Mouse (Mus musculus) embryonic facial prominence, embryonic 10.5 days (tissue): Measurements from ENCODE around the gene Bcan. TPM values are rescaled to one million over a fixed set of nuclear protein-coding genes. Genes with fewer than 3 reads are reported as not detected.
A peak's percentile ranks its signal among the peaks of the same experiment; 100 is the strongest.

Source experiments
- DNase-seq: peaks from one replicate; pipeline ENCODE4 v3.0.0-alpha.2; 2017; ENCODE audit warnings: low spot score
- H3K27ac ChIP-seq: fragments of 300-500 bp; sonication (generic); replicated peaks from 2 replicates; pipeline ENCODE4 v1.5.1; 2016; ENCODE audit warnings: mild to moderate bottlenecking
- H3K27me3 ChIP-seq: fragments of 300-500 bp; sonication (generic); replicated peaks from 2 replicates; pipeline ENCODE4 v1.6.1; 2016; ENCODE audit warnings: low read depth, mild to moderate bottlenecking; ENCODE audit not compliant: poor library complexity, severe bottlenecking
- H3K36me3 ChIP-seq: fragments of 300-500 bp; sonication (generic); replicated peaks from 2 replicates; pipeline ENCODE4 v1.6.1; 2016; ENCODE audit warnings: mild to moderate bottlenecking, moderate library complexity
- H3K4me1 ChIP-seq: fragments of 300-500 bp; sonication (generic); 2 replicates; pipeline ENCODE4 v1.6.1; 2016
- H3K4me3 ChIP-seq: fragments of 300-500 bp; sonication (generic); 2 replicates; pipeline ENCODE4 v1.5.1; 2016; ENCODE audit warnings: mild to moderate bottlenecking, moderate library complexity
- H3K9me3 ChIP-seq: fragments of 300-500 bp; sonication (generic); 2 replicates; pipeline ENCODE4 v1.6.1; 2016; ENCODE audit warnings: mild to moderate bottlenecking
- WGBS: fragments of 180-500 bp; shearing (Covaris S2); methylation state at CpG from one replicate; pipeline ENCODE4 v1.1.7; 2016; 5-methylcytosine and 5-hydroxymethylcytosine counted together
- polyA plus RNA-seq: library from polyadenylated mRNA; unstranded; fragments of >200 nt; fragmentation: Nextera tagmentation; extraction: Ambion mirVana; gene quantifications from 2 replicates; pipeline ENCODE4 v1.2.1, GENCODE M21; 2016

The Bcan gene
- polyA plus RNA-seq, 1 experiment from 2014 or later = 0.32 TPM

GRCm38 (mm10) chr3:87988068-87988467 is 12.0 kb downstream of the Bcan start:
- Histone ChIP-seq H3K4me3 (peak overlapping the region; percentile 56), H3K27me3 (peaks cover 68% of the 10 kb centered on the region), H3K4me1 (peaks cover 68% of the 10 kb centered on the region), H3K27ac (peak overlapping the region; percentile 64), H3K36me3 (no peaks in the 10 kb centered on the region), H3K9me3 (no peaks in the 10 kb centered on the region)
- DNase-seq = no peak
- 6% methylated on average over 15 of the region's 15 CpGs for whole genome bisulfite sequencing

GRCm38 (mm10) chr3:87987633-87988032 is 12.4 kb downstream of the Bcan start:
- peaks cover 68% of the 10 kb centered on the region for H3K4me1 ChIP-seq
- under 1% methylated on average over 15 of the region's 15 CpGs for WGBS
- peak overlapping the region; percentile 56 for H3K4me3 ChIP-seq
- H3K27me3 ChIP-seq = peaks cover 64% of the 10 kb centered on the region
- DNase-seq = peak; percentile 78
- no peaks in the 10 kb centered on the region for H3K9me3 ChIP-seq
- peak overlapping the region; percentile 65 for H3K27ac ChIP-seq
- no peaks in the 10 kb centered on the region for H3K36me3 ChIP-seq

GRCm38 (mm10) chr3:87986868-87987267 is 13.2 kb downstream of the Bcan start:
- no peaks in the 10 kb centered on the region for H3K9me3 ChIP-seq
- H3K27ac ChIP-seq = peak overlapping the region; percentile 65
- WGBS = 0% methylated on average over 17 of the region's 17 CpGs
- peaks cover 74% of the 10 kb centered on the region for H3K4me1 ChIP-seq
- H3K4me3 ChIP-seq = peak overlapping the region; percentile 56
- DNase-seq = peak; percentile 98
- H3K27me3 ChIP-seq = peaks cover 56% of the 10 kb centered on the region
- no peaks in the 10 kb centered on the region for H3K36me3 ChIP-seq

- Histone ChIP-seq H3K27me3 (peaks cover 45% of the 10 kb centered on the region), H3K27ac (peak overlapping the region; percentile 65), H3K4me3 (peak overlapping the region; percentile 56; the same call in 1 of the 2 replicates)
These were observed 14.3 kb downstream of the Bcan start for GRCm38 (mm10) chr3:87985505-87986320.

GRCm38 (mm10) chr3:87984094-87984493 is 15.9 kb downstream of the Bcan start:
- Histone ChIP-seq H3K36me3 (peaks cover 7% of the 10 kb centered on the region), H3K27me3 (peaks cover 28% of the 10 kb centered on the region), H3K4me3 (peak overlapping the region; percentile 38; the same call in 1 of the 2 replicates), H3K9me3 (no peaks in the 10 kb centered on the region), H3K4me1 (peaks cover 98% of the 10 kb centered on the region), H3K27ac (peak overlapping the region; percentile 87)
- 59% methylated on average over 3 of the region's 3 CpGs for WGBS
- DNase-seq = no peak

More at GRCm38 (mm10) chr3:87985505-87986320, 14.3 kb downstream of the Bcan start:
- no peaks in the 10 kb centered on the region for H3K9me3 ChIP-seq
- peaks cover 86% of the 10 kb centered on the region for H3K4me1 ChIP-seq
- no peak for DNase-seq
- H3K36me3 ChIP-seq = no peaks in the 10 kb centered on the region; the same call in 1 of the 2 replicates
- 48% methylated on average over 12 of the region's 12 CpGs for WGBS

- H3K27ac ChIP-seq = peak overlapping the region; percentile 87
- peaks cover 12% of the 10 kb centered on the region for H3K36me3 ChIP-seq
- peaks cover 24% of the 10 kb centered on the region for H3K27me3 ChIP-seq
- H3K9me3 ChIP-seq = no peaks in the 10 kb centered on the region
- WGBS = 50% methylated on average over 6 of the region's 6 CpGs
- DNase-seq = no peak
- peak overlapping the region; percentile 38 for H3K4me3 ChIP-seq
- H3K4me1 ChIP-seq = peaks cover 99% of the 10 kb centered on the region
These were observed 16.4 kb downstream of the Bcan start for GRCm38 (mm10) chr3:87983627-87984026.

- Histone ChIP-seq H3K4me1 (peaks cover 99% of the 10 kb centered on the region), H3K36me3 (peaks cover 18% of the 10 kb centered on the region), H3K9me3 (no peaks in the 10 kb centered on the region), H3K4me3 (peak overlapping the region; percentile 38), H3K27me3 (peaks cover 18% of the 10 kb centered on the region), H3K27ac (peak overlapping the region; percentile 87)
- DNase-seq = peak; percentile 69
- 3% methylated on average over 13 of the region's 13 CpGs for WGBS
These were observed 17.0 kb downstream of the Bcan start for GRCm38 (mm10) chr3:87982836-87983601.

- no peak for DNase-seq
- Histone ChIP-seq H3K27ac (peak overlapping the region; percentile 87), H3K36me3 (peaks cover 27% of the 10 kb centered on the region), H3K27me3 (peaks cover 16% of the 10 kb centered on the region), H3K4me1 (peaks cover 92% of the 10 kb centered on the region), H3K4me3 (peak overlapping the region; percentile 38), H3K9me3 (no peaks in the 10 kb centered on the region)
- 35% methylated on average over 12 of the region's 12 CpGs for WGBS
These were observed 17.9 kb downstream of the Bcan start for GRCm38 (mm10) chr3:87981894-87982835.

GRCm38 (mm10) chr3:87981214-87981760 is 18.7 kb downstream of the Bcan start:
- Histone ChIP-seq H3K9me3 (no peaks in the 10 kb centered on the region), H3K27ac (peak overlapping the region; percentile 87), H3K36me3 (peaks cover 36% of the 10 kb centered on the region), H3K27me3 (peaks cover 13% of the 10 kb centered on the region), H3K4me1 (peaks cover 83% of the 10 kb centered on the region), H3K4me3 (no peak overlapping the region)
- 81% methylated on average over 6 of the region's 6 CpGs for WGBS
- DNase-seq = no peak

GRCm38 (mm10) chr3:87980728-87981127 is 19.3 kb downstream of the Bcan start:
- Histone ChIP-seq H3K27ac (peak overlapping the region; percentile 87), H3K4me1 (peaks cover 78% of the 10 kb centered on the region), H3K36me3 (peaks cover 41% of the 10 kb centered on the region), H3K4me3 (peak overlapping the region; percentile 11; the same call in 1 of the 2 replicates), H3K27me3 (peaks cover 7% of the 10 kb centered on the region), H3K9me3 (no peaks in the 10 kb centered on the region)
- DNase-seq = peak; percentile 16
- WGBS = 58% methylated on average over 5 of the region's 5 CpGs

GRCm38 (mm10) chr3:87980085-87980484 is 19.9 kb downstream of the Bcan start:
- Histone ChIP-seq H3K27ac (peak overlapping the region; percentile 87), H3K4me1 (peaks cover 77% of the 10 kb centered on the region), H3K4me3 (peak overlapping the region; percentile 13; the same call in 1 of the 2 replicates), H3K9me3 (no peaks in the 10 kb centered on the region), H3K27me3 (0 out of 2 replicates have a peak, but pooled peaks cover 8% of the 10 kb centered on the region), H3K36me3 (peaks cover 48% of the 10 kb centered on the region)
- 54% methylated on average over 3 of the region's 3 CpGs for WGBS
- DNase-seq = no peak
